Comparison of ENCODE assay signal across 18 mouse cellular contexts in the genomic region with DNA sequence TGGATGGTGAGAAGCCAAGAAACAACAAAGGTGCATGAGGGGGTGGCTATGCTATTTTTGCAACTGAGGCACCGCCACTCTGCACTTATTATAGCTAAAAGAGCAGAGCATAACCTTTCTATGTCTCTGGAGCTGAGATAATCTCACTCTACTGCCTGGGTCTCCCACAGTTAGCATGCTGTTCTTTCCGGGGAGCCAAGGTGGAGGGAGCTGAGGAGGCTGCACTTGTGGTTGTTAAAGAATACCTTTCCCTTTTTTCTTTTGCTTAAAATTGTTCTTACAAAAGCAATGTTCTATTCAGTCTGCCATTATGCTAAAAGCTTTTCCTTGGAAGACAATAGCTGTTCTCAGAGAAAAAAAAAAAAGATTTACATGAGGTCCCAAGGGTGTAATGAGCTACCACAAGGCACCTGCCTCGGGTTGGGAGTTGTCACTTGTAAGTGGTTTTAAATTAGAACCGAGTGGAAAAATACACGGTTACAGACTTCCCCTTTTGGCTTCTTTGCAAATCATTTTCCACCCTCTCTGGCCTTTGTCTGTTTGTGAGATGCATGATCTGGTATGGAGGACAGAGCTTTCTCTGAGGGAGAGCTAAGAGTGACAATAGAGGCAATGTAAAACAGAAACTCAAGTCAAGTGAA.
A peak's percentile ranks its signal among the peaks of the same experiment; 100 is the strongest.
DNase-seq lines count a peak whose midpoint lies in the region; ATAC-seq and TF ChIP-seq lines count a peak whose summit lies in the region.
"Had no signal": no experiment of that assay in that cellular context is flagged by ENCODE, and none has a peak within 500 bp of the region (broad histone marks: within the 10 kb centered on the region; RNA-seq: fewer than 3 reads in every experiment).

No protein-coding gene starts in this region.

- no peak overlapping the region for H3K9ac ChIP-seq in forebrain, embryonic 13.5 days
- H3K9ac ChIP-seq: embryonic facial prominence, embryonic 13.5 days; liver, embryonic 12.5 days; lung, embryonic 15.5 days had no signal

- no peaks in the 10 kb centered on the region for H3K27me3 ChIP-seq in forebrain, embryonic 13.5 days
- H3K27me3 ChIP-seq in forebrain, embryonic 10.5 days (ENCODE audit: poor library complexity, severe bottlenecking), result no peaks in the 10 kb centered on the region
- H3K27me3 ChIP-seq: embryonic facial prominence, embryonic 13.5 days; liver, embryonic 12.5 days; lung, embryonic 15.5 days had no signal

- TF ChIP-seq CTCF in bone marrow, adult 2 months (IDR thresholded peaks at IDR 0.05; ENCODE audit: control insufficient read depth, insufficient read depth, low read length), result no peak

- no peak overlapping the region for H3K4me2 ChIP-seq in forebrain, embryonic 13.5 days
- H3K4me2 ChIP-seq: embryonic facial prominence, embryonic 13.5 days; liver, embryonic 12.5 days; lung, embryonic 15.5 days had no signal

- no peak for DNase-seq in forebrain, embryonic 10.5 days (ENCODE audit: extremely low spot score, low spot score)
- DNase-seq in left cerebral cortex, postnatal 14 days (ENCODE audit: low spot score in 2 of 2), result peak; percentile 2 to 7
- DNase-seq in left cerebral cortex, postnatal 10 days (ENCODE audit: extremely low spot score in 1 of 2, low spot score in 2 of 2), result no peak
- DNase-seq in urinary bladder, postnatal 14 days (ENCODE audit: low spot score), result no peak
- DNase-seq in ovary, postnatal 14 days (ENCODE audit: low spot score), result no peak
- DNase-seq: adrenal gland, adult 8-10 months; cerebellum, adult 18-20 months; gastrocnemius, postnatal 10 days; kidney, adult 2 months; thymus, postnatal 4 days had no signal

- H3K9me3 ChIP-seq in forebrain, embryonic 13.5 days (replicated peaks), result no peaks in the 10 kb centered on the region
- no peaks in the 10 kb centered on the region for H3K9me3 ChIP-seq in forebrain, embryonic 10.5 days
- H3K9me3 ChIP-seq: embryonic facial prominence, embryonic 13.5 days; limb, embryonic 10.5 days; liver, embryonic 12.5 days; lung, embryonic 15.5 days had no signal

- peak; percentile 58; the same call in 1 of the 2 replicates for ATAC-seq in forebrain, embryonic 13.5 days
- peak; percentile 55 for ATAC-seq in neutrophil, adult 5-6 weeks (ENCODE audit: extremely low read depth, insufficient number of reproducible peaks, low FRiP score, poor library complexity, severe bottlenecking)
- ATAC-seq: liver, embryonic 12.5 days; midbrain, embryonic 16.5 days had no signal

- H3K36me3 ChIP-seq in forebrain, embryonic 13.5 days (ENCODE audit: poor library complexity, severe bottlenecking), result no peaks in the 10 kb centered on the region
- H3K36me3 ChIP-seq in forebrain, embryonic 10.5 days (replicated peaks), result no peaks in the 10 kb centered on the region
- H3K36me3 ChIP-seq: embryonic facial prominence, embryonic 13.5 days; limb, embryonic 10.5 days; liver, embryonic 12.5 days; lung, embryonic 15.5 days had no signal

- H3K4me3 ChIP-seq in forebrain, embryonic 13.5 days, result no peak overlapping the region
- no peak overlapping the region for H3K4me3 ChIP-seq in forebrain, embryonic 10.5 days
- no peak overlapping the region for H3K4me3 ChIP-seq in bone marrow, adult 2 months (replicated peaks; ENCODE audit: control insufficient read depth, low read depth, low read length)
- H3K4me3 ChIP-seq: embryonic facial prominence, embryonic 13.5 days; limb, embryonic 10.5 days; liver, embryonic 12.5 days; lung, embryonic 15.5 days had no signal

- H3K4me1 ChIP-seq in forebrain, embryonic 13.5 days, result peaks cover 11% of the 10 kb centered on the region; the same call in 1 of the 2 replicates
- peaks cover 18% of the 10 kb centered on the region for H3K4me1 ChIP-seq in forebrain, embryonic 10.5 days
- no peaks in the 10 kb centered on the region; the same call in 1 of the 2 replicates for H3K4me1 ChIP-seq in bone marrow, adult 2 months (ENCODE audit: control insufficient read depth, insufficient read depth, low read length)
- H3K4me1 ChIP-seq: embryonic facial prominence, embryonic 13.5 days; limb, embryonic 10.5 days; liver, embryonic 12.5 days; lung, embryonic 15.5 days had no signal

- no peak for TF ChIP-seq POLR2A in bone marrow, adult 2 months (IDR thresholded peaks at IDR 0.05; ENCODE audit: borderline replicate concordance, control insufficient read depth, low read depth, low read length)

- WGBS in forebrain, embryonic 13.5 days, result 35% methylated on average over 5 of the region's 5 CpGs
- 53% methylated on average over 5 of the region's 5 CpGs for WGBS in forebrain, embryonic 10.5 days
- 28% methylated on average over 5 of the region's 5 CpGs for WGBS in bone marrow, adult 2 months

- intact Hi-C loops in left cerebral cortex, postnatal 14 days (cut with DNase I), result no loop called here
- intact Hi-C loops in left cerebral cortex, postnatal 10 days (cut with DNase I), result no loop called here

- H3K27ac ChIP-seq in forebrain, embryonic 13.5 days, result 0 out of 2 replicates have a peak overlapping the region, but pooled peaks have one; percentile 19
- H3K27ac ChIP-seq in forebrain, embryonic 10.5 days, result no peak overlapping the region
- H3K27ac ChIP-seq in bone marrow, adult 2 months (ENCODE audit: control insufficient read depth, insufficient read depth, low read depth, low read length, poor library complexity), result peak overlapping the region; percentile 88; the same call in 1 of the 2 replicates
- H3K27ac ChIP-seq: embryonic facial prominence, embryonic 13.5 days; limb, embryonic 10.5 days; liver, embryonic 12.5 days; lung, embryonic 15.5 days had no signal

Comparison
In these comparisons a context has a peak if more than half of its experiments do, and no peak if none do; other contexts are left out.
1. DNase-seq: peak in left cerebral cortex, postnatal 14 days (2 of 2); none in forebrain, embryonic 10.5 days (single experiment), left cerebral cortex, postnatal 10 days (0 of 2), urinary bladder, postnatal 14 days (single experiment) and ovary, postnatal 14 days (single experiment).